Mouse (Mus musculus) liver, adult 2 months (tissue): ENCODE results near the gene Ubr4. TPM values are rescaled to one million over a fixed set of nuclear protein-coding genes. Genes with fewer than 3 reads are reported as not detected.

Experiments
- DNase-seq: peaks from one replicate; pipeline ENCODE4 v3.0.0-alpha.2; 2011; ENCODE audit warnings: low read depth, low spot score; ENCODE audit errors: extremely low read depth
- H3K27ac ChIP-seq: fragments of 200-500 bp; replicated peaks from 2 replicates; pipeline ENCODE4 v1.5.1; 2012; ENCODE audit warnings: low read depth, mild to moderate bottlenecking, control low read depth, inconsistent platforms, low read length; ENCODE audit not compliant: insufficient read depth
- H3K27me3 ChIP-seq: fragments of 200-500 bp; 2 replicates; pipeline ENCODE4 v1.6.1; 2012; ENCODE audit warnings: mild to moderate bottlenecking, moderate library complexity, low read length, inconsistent platforms; ENCODE audit not compliant: control insufficient read depth, insufficient read depth
- H3K36me3 ChIP-seq: fragments of 200-500 bp; 2 replicates; pipeline ENCODE4 v1.6.1; 2012; ENCODE audit warnings: low read length, inconsistent platforms; ENCODE audit not compliant: control insufficient read depth, insufficient read depth
- H3K4me1 ChIP-seq: fragments of 200-500 bp; 2 replicates; pipeline ENCODE4 v1.6.1; 2011; ENCODE audit warnings: low read length; ENCODE audit not compliant: control insufficient read depth, insufficient read depth
- H3K4me3 ChIP-seq: fragments of 200-500 bp; 2 replicates; pipeline ENCODE4 v1.5.1; 2011; ENCODE audit warnings: low read depth, mild to moderate bottlenecking, control low read depth, low read length, moderate library complexity; ENCODE audit not compliant: insufficient read depth
- H3K79me2 ChIP-seq: fragments of 200-500 bp; 2 replicates; pipeline ENCODE4 v1.6.1; 2012; ENCODE audit warnings: inconsistent platforms, mild to moderate bottlenecking, low read length, moderate library complexity; ENCODE audit not compliant: control insufficient read depth, insufficient read depth
- H3K9ac ChIP-seq: fragments of 200-500 bp; 2 replicates; pipeline ENCODE4 v1.6.1; 2012; ENCODE audit warnings: low read depth, mild to moderate bottlenecking, control low read depth, inconsistent platforms, low read length
- CTCF ChIP-seq: fragments of 200-500 bp; IDR thresholded peaks from 2 replicates; pipeline ENCODE4 v1.5.1; 2011; ENCODE audit warnings: low read depth, low read length, control low read depth
- POLR2A ChIP-seq: fragments of 200-500 bp; IDR thresholded peaks from 2 replicates; pipeline ENCODE4 v1.6.1; 2011; ENCODE audit warnings: low read length, control low read depth; ENCODE audit not compliant: insufficient read depth; ENCODE audit errors: extremely low read depth
- WGBS: fragments of 180-500 bp; shearing (Covaris S2); methylation state at CpG from one replicate; pipeline ENCODE4 v1.1.7; 2018; 5-methylcytosine and 5-hydroxymethylcytosine counted together
- polyA plus RNA-seq: library from polyadenylated mRNA; depleted of rRNA; stranded (reverse); fragments of >200 nt; gene quantifications from 2 replicates; pipeline ENCODE4 v1.2.3, GENCODE M21; 2012
- total RNA-seq: library from RNA; depleted of rRNA; stranded (reverse); fragments of >200 nt; gene quantifications from 2 replicates; pipeline ENCODE4 v1.2.3, GENCODE M21; 2014

The Ubr4 gene
- total and polyA plus RNA-seq, 2 experiments = 56.7 to 149 TPM

- Histone ChIP-seq H3K4me1 (no peaks in the 10 kb centered on the region; the same call in 1 of the 2 replicates), H3K9ac (no peak overlapping the region), H3K27ac (no peak overlapping the region), H3K36me3 (peaks cover 68% of the 10 kb centered on the region), H3K4me3 (no peak overlapping the region), H3K27me3 (no peaks in the 10 kb centered on the region), H3K79me2 (no peaks in the 10 kb centered on the region)
- 97% methylated on average over 7 of the region's 7 CpGs for WGBS
- no peak for DNase-seq
- TF ChIP-seq POLR2A (no peak), CTCF (no peak)
Observed at GRCm38 (mm10) chr4:139421621-139422020, 69.2 kb downstream of the Ubr4 start.

DNA sequence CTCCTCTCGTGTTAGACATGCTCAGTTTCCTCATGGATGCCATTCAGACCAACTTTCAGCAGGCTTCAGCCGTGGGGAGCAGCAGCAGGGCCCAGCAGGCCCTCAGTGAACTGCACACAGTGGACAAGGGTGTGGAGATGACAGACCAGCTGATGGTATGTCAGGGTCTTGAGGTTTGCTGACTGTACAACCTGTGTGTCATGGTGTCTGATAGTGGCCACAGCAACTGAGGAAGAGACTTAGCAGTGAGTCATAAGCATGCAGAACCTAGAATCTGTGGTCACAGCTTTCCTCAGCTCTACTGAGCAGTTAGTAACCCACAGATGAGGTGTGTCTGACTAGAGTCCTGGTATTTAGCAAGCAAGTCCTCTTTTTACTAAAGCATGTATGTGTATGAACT is 70.0 kb downstream of the Ubr4 start:
- Histone ChIP-seq H3K4me3 (no peak overlapping the region), H3K9ac (no peak overlapping the region), H3K4me1 (no peaks in the 10 kb centered on the region; the same call in 1 of the 2 replicates), H3K27ac (no peak overlapping the region), H3K79me2 (no peaks in the 10 kb centered on the region), H3K36me3 (peaks cover 68% of the 10 kb centered on the region), H3K27me3 (no peaks in the 10 kb centered on the region)
- no peak for TF ChIP-seq POLR2A
- no peak for TF ChIP-seq CTCF
- no peak for DNase-seq
- WGBS = 83% methylated on average over 2 of the region's 2 CpGs

DNA sequence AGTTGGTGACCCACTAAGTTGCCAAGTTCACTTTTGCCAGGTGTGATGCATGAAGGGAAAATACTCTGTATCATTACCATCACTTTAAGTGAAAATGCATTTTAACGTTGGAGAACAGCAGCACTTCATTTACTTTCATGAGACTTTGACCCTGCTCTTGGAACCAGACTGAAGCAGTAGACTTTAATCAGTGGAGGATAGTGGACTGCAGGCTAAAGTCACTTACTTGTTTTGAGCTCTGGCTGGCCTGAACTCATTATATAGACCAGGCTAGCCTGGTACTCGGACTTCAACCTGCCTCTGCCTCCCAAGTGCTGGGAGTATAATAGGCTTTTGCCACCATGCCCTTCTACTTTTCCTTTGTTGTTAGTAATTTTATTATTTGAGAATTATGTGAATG is 70.9 kb downstream of the Ubr4 start:
- WGBS = 17% methylated on average over 2 of the region's 2 CpGs
- Histone ChIP-seq H3K4me3 (no peak overlapping the region), H3K9ac (no peak overlapping the region), H3K27ac (no peak overlapping the region; the same call in 1 of the 2 replicates), H3K79me2 (no peaks in the 10 kb centered on the region), H3K4me1 (no peaks in the 10 kb centered on the region; the same call in 1 of the 2 replicates), H3K27me3 (no peaks in the 10 kb centered on the region), H3K36me3 (peaks cover 69% of the 10 kb centered on the region)
- DNase-seq = peak; percentile 89
- TF ChIP-seq POLR2A (no peak), CTCF (no peak)

DNA sequence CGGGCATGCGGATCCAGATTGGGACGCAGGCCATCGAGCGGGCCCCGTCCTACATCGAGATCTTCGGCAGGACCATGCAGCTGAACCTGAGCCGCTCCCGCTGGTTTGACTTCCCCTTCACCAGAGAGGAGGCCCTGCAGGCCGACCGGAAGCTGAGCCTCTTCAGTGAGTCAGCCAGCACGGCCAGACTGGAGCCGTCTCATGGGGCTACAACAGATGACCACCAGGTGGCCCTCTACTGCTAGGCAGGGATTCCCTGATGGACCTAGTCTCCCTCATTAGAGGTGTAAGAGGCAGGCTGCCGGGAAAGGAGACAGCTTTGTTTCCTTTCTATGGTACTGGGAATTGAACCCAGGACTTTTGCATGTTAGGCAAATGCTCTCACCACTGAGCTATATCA is 77.8 kb downstream of the Ubr4 start:
- no peak overlapping the region for H3K9ac ChIP-seq
- H3K27me3 ChIP-seq = no peaks in the 10 kb centered on the region
- H3K27ac ChIP-seq = no peak overlapping the region
- H3K4me1 ChIP-seq = no peaks in the 10 kb centered on the region
- WGBS = 70% methylated on average over 15 of the region's 15 CpGs
- peak; percentile 81 for TF ChIP-seq CTCF
- TF ChIP-seq POLR2A = no peak
- peaks cover 86% of the 10 kb centered on the region for H3K36me3 ChIP-seq
- H3K79me2 ChIP-seq = no peaks in the 10 kb centered on the region
- DNase-seq = peak; percentile 36
- no peak overlapping the region for H3K4me3 ChIP-seq

GRCm38 (mm10) chr4:139430891-139431290 is 78.5 kb downstream of the Ubr4 start:
- DNase-seq = peak; percentile 17
- Histone ChIP-seq H3K9ac (no peak overlapping the region), H3K27me3 (no peaks in the 10 kb centered on the region), H3K79me2 (no peaks in the 10 kb centered on the region), H3K4me1 (no peaks in the 10 kb centered on the region), H3K36me3 (peaks cover 86% of the 10 kb centered on the region), H3K4me3 (no peak overlapping the region), H3K27ac (no peak overlapping the region)
- WGBS = 55% methylated on average over 4 of the region's 4 CpGs
- no peak for TF ChIP-seq CTCF
- TF ChIP-seq POLR2A = no peak

DNA sequence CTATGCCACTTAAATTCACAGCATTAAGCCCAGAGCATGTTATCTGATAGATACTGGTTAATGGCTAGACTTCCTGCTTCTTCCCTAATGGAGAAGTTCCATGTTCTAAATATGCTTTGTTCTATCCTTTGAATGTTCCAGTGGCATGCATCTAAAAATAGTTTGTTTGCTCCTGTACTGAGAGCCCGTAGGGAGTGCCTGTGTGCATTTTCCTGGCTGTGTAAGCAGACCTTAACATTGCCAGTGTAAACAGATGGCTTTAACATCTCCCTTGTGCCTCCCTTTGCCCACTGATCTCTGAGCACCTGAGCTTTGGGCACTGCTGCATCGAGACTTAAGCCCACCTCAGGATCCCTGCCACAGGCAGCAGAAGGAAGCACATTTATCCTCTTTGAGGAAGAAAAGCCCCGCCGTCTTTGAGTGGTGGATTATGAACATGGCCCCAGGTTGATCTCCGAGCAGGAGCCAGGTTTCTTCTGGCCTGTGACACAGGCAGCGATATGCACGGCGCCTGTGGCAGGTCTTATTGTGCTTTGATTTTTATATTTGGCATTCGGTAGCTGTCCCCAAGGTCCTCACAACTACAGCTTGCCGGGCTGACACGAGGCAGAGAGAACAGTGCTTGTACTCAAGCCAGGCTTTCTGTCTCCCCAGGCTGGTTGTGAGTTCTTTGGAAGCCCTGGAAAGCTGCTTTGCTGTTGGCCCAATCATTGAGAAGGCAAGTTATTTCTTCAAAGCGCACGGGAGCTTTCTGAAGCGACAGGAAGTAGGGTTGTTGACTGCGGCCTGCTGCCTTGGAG is 80.8 kb downstream of the Ubr4 start:
- DNase-seq = no peak

More for the DNA sequence above, 80.8 kb downstream of the Ubr4 start:
- peaks cover 86% of the 10 kb centered on the region for H3K36me3 ChIP-seq
- H3K4me1 ChIP-seq = no peaks in the 10 kb centered on the region
- H3K9ac ChIP-seq = no peak overlapping the region
- H3K27me3 ChIP-seq = no peaks in the 10 kb centered on the region
- no peaks in the 10 kb centered on the region; the same call in 1 of the 2 replicates for H3K79me2 ChIP-seq
- 71% methylated on average over 15 of the region's 15 CpGs for WGBS
- no peak overlapping the region for H3K4me3 ChIP-seq
- TF ChIP-seq POLR2A (no peak), CTCF (no peak)
- no peak overlapping the region for H3K27ac ChIP-seq
